Mouse (Mus musculus) embryonic facial prominence, embryonic 11.5 days (tissue): ENCODE data around the gene Hectd4. TPM values are rescaled to one million over a fixed set of nuclear protein-coding genes. Genes with fewer than 3 reads are reported as not detected.

ENCODE experiments used
- ATAC-seq: fragments of 200-750 bp; cut with Nextera tagmentation; replicated peaks from 2 replicates; pipeline ENCODE4 v1.8.0; 2017; ENCODE audit warnings: low read depth; ENCODE audit not compliant: insufficient number of reproducible peaks, low FRiP score, low TSS enrichment
- DNase-seq: peaks from one replicate; pipeline ENCODE4 v3.0.0-alpha.2; 2015; ENCODE audit warnings: low spot score
- H3K27ac ChIP-seq: fragments of 300-500 bp; sonication (generic); replicated peaks from 2 replicates; pipeline ENCODE4 v1.5.1; 2014; ENCODE audit warnings: mild to moderate bottlenecking, low read depth, low read length, control low read depth
- H3K27me3 ChIP-seq: fragments of 300-500 bp; sonication (generic); 2 replicates; pipeline ENCODE4 v1.6.1; 2014; ENCODE audit warnings: mild to moderate bottlenecking, low read length, moderate library complexity, mixed read lengths; ENCODE audit not compliant: control insufficient read depth, insufficient read depth
- H3K36me3 ChIP-seq: fragments of 300-500 bp; sonication (generic); replicated peaks from 2 replicates; pipeline ENCODE4 v1.6.1; 2014; ENCODE audit warnings: low read depth, mild to moderate bottlenecking, low read length, moderate library complexity, mixed read lengths; ENCODE audit not compliant: control insufficient read depth, insufficient read depth
- H3K4me1 ChIP-seq: fragments of 300-500 bp; sonication (generic); 2 replicates; pipeline ENCODE4 v1.6.1; 2014; ENCODE audit warnings: low read length, mixed read lengths; ENCODE audit not compliant: control insufficient read depth, insufficient read depth
- H3K4me2 ChIP-seq: fragments of 300-500 bp; sonication (generic); 2 replicates; pipeline ENCODE4 v1.6.1; 2014; ENCODE audit warnings: low read depth, mild to moderate bottlenecking, control low read depth, low read length, moderate library complexity
- H3K4me3 ChIP-seq: fragments of 300-500 bp; sonication (generic); 2 replicates; pipeline ENCODE4 v1.5.1; 2014; ENCODE audit warnings: low read depth, low read length, control low read depth
- H3K9ac ChIP-seq: fragments of 300-500 bp; sonication (generic); replicated peaks from 2 replicates; pipeline ENCODE4 v1.6.1; 2014; ENCODE audit warnings: mild to moderate bottlenecking, control low read depth, low read length
- H3K9me3 ChIP-seq: fragments of 300-500 bp; sonication (generic); replicated peaks from 2 replicates; pipeline ENCODE4 v1.6.1; 2016; ENCODE audit warnings: mild to moderate bottlenecking, low read length, inconsistent platforms, mixed read lengths; ENCODE audit not compliant: control insufficient read depth
- WGBS: fragments of 180-500 bp; shearing (Covaris S2); extraction: QIAGEN DNeasy Blood & Tissue Kit; methylation state at CpG from one replicate; pipeline ENCODE4 v1.1.7; 2014; 5-methylcytosine and 5-hydroxymethylcytosine counted together
- polyA plus RNA-seq: library from polyadenylated mRNA; unstranded; fragments of >200 nt; fragmentation: Nextera tagmentation; extraction: Ambion mirVana; gene quantifications from 2 replicates; pipeline ENCODE4 v1.2.1, GENCODE M21; 2014

The Hectd4 gene
- polyA plus RNA-seq, 1 experiment from 2014 or later: 5.7 TPM

DNA sequence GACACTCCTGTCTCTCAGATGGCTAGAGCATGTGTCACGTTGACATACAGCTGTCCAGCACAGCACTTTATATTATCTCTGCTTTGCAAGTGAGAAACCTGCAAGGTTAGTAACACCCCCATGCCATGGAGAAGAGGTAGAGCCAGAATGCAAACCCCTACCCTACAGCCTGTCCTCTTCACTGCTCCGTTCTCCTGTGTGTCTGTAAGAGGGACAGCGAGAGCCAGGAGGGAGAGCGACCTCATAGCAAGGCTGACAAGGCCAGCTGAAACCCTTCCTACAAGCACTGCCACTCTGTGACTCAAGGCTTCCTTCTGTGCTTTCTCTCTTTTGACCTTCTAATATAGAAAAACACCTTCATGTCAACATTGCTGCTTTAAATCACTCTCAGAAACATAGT, 60.4 kb downstream of the Hectd4 start:
- ATAC-seq (no peak), DNase-seq (no peak)
- Histone ChIP-seq H3K9ac (no peak overlapping the region), H3K4me3 (no peak overlapping the region), H3K27ac (no peak overlapping the region), H3K27me3 (no peaks in the 10 kb centered on the region), H3K4me2 (no peak overlapping the region), H3K36me3 (no peaks in the 10 kb centered on the region; the same call in none of the 2 replicates), H3K4me1 (no peaks in the 10 kb centered on the region), H3K9me3 (no peaks in the 10 kb centered on the region)
- 95% methylated on average over 4 of the region's 4 CpGs for WGBS

DNA sequence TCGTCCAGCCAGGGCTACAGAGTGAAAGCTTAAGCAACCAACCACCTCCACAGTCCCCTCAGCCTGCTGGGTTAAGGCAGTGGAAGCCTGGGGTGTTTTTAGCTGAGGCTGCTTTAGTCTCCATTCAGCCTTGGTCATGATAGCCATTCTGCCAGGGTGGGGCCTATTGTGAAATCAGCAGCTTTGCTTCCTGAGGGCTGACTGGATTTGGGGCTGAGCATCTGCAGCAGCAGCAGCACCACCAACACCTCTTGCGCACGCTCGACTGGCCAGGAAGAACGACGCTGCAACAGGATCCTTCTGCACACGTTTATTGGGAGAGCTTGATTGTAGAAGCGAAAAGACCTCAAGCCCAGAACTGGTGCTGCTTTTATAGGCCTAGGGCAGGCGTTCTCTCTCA, 63.0 kb downstream of the Hectd4 start:
- 93% methylated on average over 9 of the region's 9 CpGs for WGBS
- no peaks in the 10 kb centered on the region; the same call in none of the 2 replicates for H3K36me3 ChIP-seq
- ATAC-seq: no peak

DNA sequence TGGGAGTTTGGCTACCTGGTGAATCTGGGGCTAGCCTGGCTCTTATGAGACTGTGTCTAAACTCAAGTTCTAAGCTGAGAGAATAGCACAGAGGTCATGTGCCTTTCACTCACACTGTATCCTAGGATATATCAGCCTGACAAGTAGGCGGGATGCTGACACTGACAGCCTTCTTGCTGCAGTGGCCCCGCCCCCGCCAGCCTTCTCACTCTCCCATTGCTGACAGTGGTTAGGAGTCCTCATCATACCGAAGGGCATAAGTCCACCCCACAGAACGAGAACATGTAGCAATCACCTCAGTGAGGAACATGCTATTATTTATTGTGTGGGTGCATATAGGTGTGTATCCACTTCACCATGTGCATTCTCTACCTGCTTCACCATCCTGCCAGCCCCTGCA, 64.8 kb downstream of the Hectd4 start:
- no peaks in the 10 kb centered on the region; the same call in none of the 2 replicates for H3K36me3 ChIP-seq
- no peaks in the 10 kb centered on the region for H3K9me3 ChIP-seq
- ATAC-seq (no peak), DNase-seq (no peak)
- 88% methylated on average over 5 of the region's 5 CpGs for WGBS
- no peak overlapping the region for H3K9ac ChIP-seq
- H3K27me3 ChIP-seq: no peaks in the 10 kb centered on the region
- no peaks in the 10 kb centered on the region for H3K4me1 ChIP-seq
- H3K4me3 ChIP-seq: no peak overlapping the region
- no peak overlapping the region for H3K27ac ChIP-seq
- no peak overlapping the region for H3K4me2 ChIP-seq

More for the DNA sequence above, 63.0 kb downstream of the Hectd4 start:
- DNase-seq: no peak
- Histone ChIP-seq H3K27ac (no peak overlapping the region), H3K9me3 (no peaks in the 10 kb centered on the region), H3K4me2 (no peak overlapping the region), H3K9ac (no peak overlapping the region), H3K4me3 (no peak overlapping the region), H3K27me3 (no peaks in the 10 kb centered on the region), H3K4me1 (no peaks in the 10 kb centered on the region)

DNA sequence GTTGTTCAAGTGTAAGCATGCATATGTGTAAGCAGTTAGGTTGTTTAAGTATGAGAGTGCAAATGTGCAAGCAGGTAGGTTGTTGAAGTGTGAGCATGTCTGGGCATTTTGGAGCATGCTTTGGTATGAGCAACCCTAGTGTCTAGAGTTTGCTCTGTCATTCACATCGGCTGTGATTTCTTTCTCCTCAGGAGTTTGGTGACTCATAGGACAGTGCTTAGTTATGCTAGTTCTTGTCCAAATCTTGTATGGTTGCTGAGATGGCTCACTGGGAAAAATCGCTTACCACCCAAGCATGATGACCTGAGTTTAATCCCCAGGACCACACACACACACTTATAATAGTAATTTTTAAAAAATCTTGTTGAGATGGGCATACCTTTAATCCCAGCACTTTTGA, 67.2 kb downstream of the Hectd4 start:
- 91% methylated on average over 2 of the region's 2 CpGs for WGBS
- no peaks in the 10 kb centered on the region; the same call in 1 of the 2 replicates for H3K36me3 ChIP-seq
- DNase-seq: no peak

DNA sequence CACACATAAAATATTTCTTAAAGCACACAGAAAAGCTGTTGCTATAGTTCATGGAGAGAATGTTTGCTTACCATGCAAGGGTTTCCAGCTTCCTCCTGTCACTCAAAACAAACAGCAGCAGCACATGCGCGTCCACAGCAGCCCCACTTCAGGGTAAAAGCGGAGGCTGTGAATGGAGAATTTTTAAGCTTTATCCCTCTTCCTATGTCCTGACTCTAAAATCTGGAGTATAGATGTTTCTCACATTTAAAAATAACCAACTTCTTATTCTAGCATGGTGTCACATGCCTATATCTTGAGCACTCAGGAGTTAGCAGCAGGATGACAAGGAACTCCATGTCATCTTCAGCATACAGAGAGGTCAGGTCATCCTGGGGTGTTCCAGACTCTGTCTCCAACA, 70.3 kb downstream of the Hectd4 start:
- Histone ChIP-seq H3K4me2 (no peak overlapping the region), H3K4me1 (no peaks in the 10 kb centered on the region), H3K27me3 (no peaks in the 10 kb centered on the region), H3K36me3 (0 out of 2 replicates have a peak, but pooled peaks cover 4% of the 10 kb centered on the region), H3K9me3 (no peaks in the 10 kb centered on the region), H3K4me3 (no peak overlapping the region), H3K27ac (no peak overlapping the region), H3K9ac (no peak overlapping the region)
- DNase-seq (no peak), ATAC-seq (no peak)
- 90% methylated on average over 3 of the region's 3 CpGs for WGBS

More for the DNA sequence above, 67.2 kb downstream of the Hectd4 start:
- ATAC-seq: no peak
- H3K9ac ChIP-seq: no peak overlapping the region
- no peaks in the 10 kb centered on the region for H3K9me3 ChIP-seq
- H3K4me1 ChIP-seq: no peaks in the 10 kb centered on the region
- H3K27ac ChIP-seq: no peak overlapping the region
- H3K4me2 ChIP-seq: no peak overlapping the region
- H3K4me3 ChIP-seq: no peak overlapping the region
- no peaks in the 10 kb centered on the region for H3K27me3 ChIP-seq

DNA sequence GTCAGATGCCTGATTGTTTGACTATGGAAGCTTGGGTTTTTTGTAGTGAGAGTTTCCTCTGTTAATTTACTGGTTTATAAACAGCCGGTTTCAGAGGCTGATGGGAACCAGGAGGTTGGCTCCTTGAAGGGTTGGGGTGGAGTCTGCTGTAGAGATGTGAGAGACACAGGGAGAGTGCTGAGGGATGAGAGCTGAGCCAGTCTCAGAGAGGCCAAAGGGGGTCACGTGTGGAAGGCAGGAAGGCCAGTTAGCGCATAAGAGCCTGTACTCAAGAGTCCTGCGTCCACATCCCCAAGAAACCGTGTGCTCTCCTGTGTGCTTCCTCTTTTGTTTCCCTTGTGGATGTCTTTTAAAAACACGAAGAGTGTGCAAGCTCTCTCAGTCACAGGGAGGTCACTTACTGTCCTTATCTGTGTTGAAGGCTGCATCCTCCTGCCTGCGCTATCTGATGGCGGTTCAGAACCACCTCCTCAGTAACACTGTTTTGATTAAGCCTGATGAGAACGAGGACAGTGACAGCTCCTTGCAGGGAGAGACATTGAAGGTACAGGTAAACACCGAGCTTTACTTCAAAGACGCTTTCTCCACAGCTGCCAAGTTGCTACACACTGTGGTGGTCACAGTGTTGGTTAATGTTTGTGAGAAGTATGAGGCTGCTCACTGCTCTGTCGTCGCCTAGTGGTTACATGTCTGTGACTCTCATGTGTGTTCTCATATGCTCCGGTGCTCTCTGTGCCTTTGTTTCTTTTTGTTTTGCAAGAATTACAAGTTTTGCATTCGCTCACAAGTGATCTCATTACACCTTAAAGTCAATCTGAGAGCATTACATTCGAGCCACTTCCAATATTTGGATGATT, 72.5 kb downstream of the Hectd4 start:
- 0 out of 2 replicates have a peak, but pooled peaks cover 6% of the 10 kb centered on the region for H3K36me3 ChIP-seq

DNA sequence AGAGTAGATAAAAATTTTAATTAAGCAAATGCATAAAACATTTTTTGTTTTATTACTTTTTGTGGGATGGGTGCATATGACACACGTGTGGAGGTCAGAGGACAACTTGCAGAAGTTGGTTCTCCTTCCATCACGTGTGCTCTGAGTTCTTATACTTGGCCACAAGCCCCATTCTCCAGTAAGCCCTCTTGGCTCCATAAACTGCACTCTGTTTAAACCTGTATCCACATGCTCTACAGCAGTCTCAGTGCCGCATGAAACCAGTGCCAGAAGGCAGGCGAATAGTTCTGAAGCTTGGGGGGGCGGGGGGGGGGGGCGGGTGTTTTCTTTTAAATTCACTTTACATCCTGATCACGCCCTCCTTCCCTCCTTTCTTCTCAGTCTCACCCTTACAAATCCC, 85.0 kb downstream of the Hectd4 start:
- Histone ChIP-seq H3K9ac (no peak overlapping the region), H3K27me3 (no peaks in the 10 kb centered on the region), H3K4me1 (no peaks in the 10 kb centered on the region), H3K4me2 (no peak overlapping the region), H3K36me3 (peaks cover 13% of the 10 kb centered on the region), H3K4me3 (no peak overlapping the region), H3K27ac (no peak overlapping the region), H3K9me3 (no peaks in the 10 kb centered on the region)
- DNase-seq (no peak), ATAC-seq (no peak)
- WGBS: 91% methylated on average over 7 of the region's 7 CpGs

More for the DNA sequence above, 72.5 kb downstream of the Hectd4 start:
- H3K27ac ChIP-seq: no peak overlapping the region
- no peak overlapping the region for H3K9ac ChIP-seq
- DNase-seq (no peak), ATAC-seq (no peak)
- no peaks in the 10 kb centered on the region for H3K4me1 ChIP-seq
- 83% methylated on average over 16 of the region's 16 CpGs for WGBS
- no peaks in the 10 kb centered on the region for H3K27me3 ChIP-seq
- no peak overlapping the region for H3K4me2 ChIP-seq
- H3K4me3 ChIP-seq: no peak overlapping the region
- no peaks in the 10 kb centered on the region for H3K9me3 ChIP-seq

DNA sequence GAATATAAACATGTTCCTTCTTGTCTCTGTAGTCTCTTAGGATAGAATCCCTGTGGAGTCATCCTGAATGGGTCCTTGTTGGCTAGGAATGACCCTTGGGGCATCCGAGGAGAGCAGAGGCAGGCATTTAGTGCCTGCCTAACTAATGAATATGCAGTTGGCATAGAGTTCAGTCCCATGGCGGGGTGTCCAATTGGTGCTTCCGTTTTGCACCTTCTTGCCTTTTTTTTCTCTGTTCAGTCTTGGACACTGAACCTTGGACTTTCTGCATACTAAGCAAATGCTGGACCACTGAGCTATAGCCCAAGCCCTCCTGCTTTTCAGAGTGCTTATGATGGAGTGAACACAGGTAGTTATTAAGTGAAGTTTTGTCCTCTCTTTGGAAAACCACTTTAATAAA, 87.6 kb downstream of the Hectd4 start:
- no peak for ATAC-seq
- Histone ChIP-seq H3K9me3 (no peaks in the 10 kb centered on the region), H3K36me3 (peaks cover 20% of the 10 kb centered on the region), H3K9ac (no peak overlapping the region), H3K4me1 (no peaks in the 10 kb centered on the region), H3K27me3 (no peaks in the 10 kb centered on the region), H3K27ac (no peak overlapping the region), H3K4me3 (no peak overlapping the region), H3K4me2 (no peak overlapping the region)
- no peak for DNase-seq
- 52% methylated on average over 3 of the region's 3 CpGs for WGBS
